Mouse (Mus musculus): ENCODE measurements at regions not wholly inside any gene's neighbourhood (a gene's known extent, or its start where the extent isn't known, plus 50 kb on each side); places are given as distances from the start of the nearest gene placed in this dataset.

DNA sequence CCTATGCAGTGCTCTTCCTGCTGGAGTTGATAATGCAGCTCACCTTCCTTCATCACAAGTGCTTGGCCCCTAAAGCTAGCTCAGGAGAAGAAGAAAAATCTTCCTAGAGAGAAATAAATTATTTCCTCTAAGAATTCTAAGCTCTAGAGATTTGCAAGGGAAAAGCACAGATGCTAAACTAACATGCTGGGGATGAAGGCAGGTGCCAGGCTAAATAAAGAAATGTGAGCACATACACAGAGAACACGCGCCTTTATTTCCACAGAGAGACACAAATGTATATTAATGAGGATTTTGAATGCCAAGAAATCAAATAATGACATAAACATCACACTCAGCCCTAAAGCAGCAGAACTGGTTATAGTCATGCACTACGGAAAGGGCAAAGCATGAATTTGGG, 229.5 kb upstream of the Mamld1 start:
- Histone ChIP-seq H3K4me1 (ENCODE audit: control insufficient read depth, insufficient read depth, low read length) (no peaks in the 10 kb centered on the region), H3K27me3 (replicated peaks; ENCODE audit: control insufficient read depth, insufficient read depth, low read length) (no peaks in the 10 kb centered on the region), H3K9me3 (ENCODE audit: control insufficient read depth, low read length) (no peaks in the 10 kb centered on the region), H3K27ac (replicated peaks; ENCODE audit: low read depth, low read length) (no peak overlapping the region), H3K4me2 (ENCODE audit: low read depth, low read length) (no peak overlapping the region), H3K9ac (ENCODE audit: low read depth, low read length) (no peak overlapping the region), H3K4me3 (ENCODE audit: low read depth, low read length) (no peak overlapping the region), H3K36me3 (ENCODE audit: control insufficient read depth, insufficient read depth, low read length) (no peaks in the 10 kb centered on the region)
- no peak for ATAC-seq (ENCODE audit: low read depth)
- WGBS = 92% methylated on average over 3 of the region's 3 CpGs
- no peak for DNase-seq (ENCODE audit: low spot score)

DNA sequence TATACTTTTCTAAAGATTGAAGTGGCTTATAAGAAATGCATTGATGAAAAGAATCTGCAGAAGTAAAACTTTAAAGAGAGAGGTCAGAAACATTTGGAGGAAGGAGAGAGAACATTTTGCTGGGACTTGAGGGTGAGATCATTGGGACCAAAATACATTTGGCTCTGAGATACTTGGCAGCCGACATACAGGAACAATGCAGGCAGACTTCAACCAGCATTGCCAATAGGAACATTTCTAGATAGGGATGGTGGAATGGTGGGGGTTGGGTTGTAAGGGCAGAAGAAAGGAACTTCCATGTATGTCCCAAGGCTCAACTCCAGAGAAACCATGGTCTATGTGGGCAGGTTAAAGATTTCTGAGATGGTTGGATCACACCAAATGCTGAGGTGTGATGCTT, 232.3 kb upstream of the Mamld1 start:
- Histone ChIP-seq H3K4me3 (ENCODE audit: low read depth, low read length) (no peak overlapping the region), H3K36me3 (ENCODE audit: control insufficient read depth, insufficient read depth, low read length) (no peaks in the 10 kb centered on the region), H3K9me3 (ENCODE audit: control insufficient read depth, low read length) (no peaks in the 10 kb centered on the region), H3K4me2 (ENCODE audit: low read depth, low read length) (no peak overlapping the region), H3K4me1 (ENCODE audit: control insufficient read depth, insufficient read depth, low read length) (no peaks in the 10 kb centered on the region), H3K27ac (replicated peaks; ENCODE audit: low read depth, low read length) (no peak overlapping the region), H3K9ac (ENCODE audit: low read depth, low read length) (no peak overlapping the region), H3K27me3 (replicated peaks; ENCODE audit: control insufficient read depth, insufficient read depth, low read length) (no peaks in the 10 kb centered on the region)
- no peak for DNase-seq (ENCODE audit: low spot score)
- no peak for ATAC-seq (ENCODE audit: low read depth)
- 77% methylated on average over 1 of the region's 1 CpGs for WGBS

DNA sequence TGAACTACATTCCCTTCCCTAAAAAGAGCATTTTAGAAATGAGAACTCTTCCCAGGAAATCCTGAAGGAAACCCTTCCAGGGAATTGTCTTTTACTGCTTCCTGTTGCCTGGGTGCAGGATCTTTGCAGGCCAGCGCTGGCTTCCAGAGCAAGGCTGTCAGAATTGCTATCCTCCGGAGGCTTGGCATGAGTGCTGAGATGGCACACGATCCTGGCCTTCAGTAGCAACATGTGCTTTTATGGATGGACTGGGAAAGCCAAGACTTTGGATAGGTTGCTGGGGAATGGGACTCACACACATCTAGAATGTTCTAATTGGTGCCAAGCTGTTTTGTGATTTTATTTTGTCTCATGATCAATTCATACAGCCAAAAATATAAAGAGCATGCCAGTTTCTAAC, 233.4 kb upstream of the Mamld1 start:
- WGBS = 83% methylated on average over 3 of the region's 3 CpGs
- no peak for ATAC-seq (ENCODE audit: low read depth)
- no peaks in the 10 kb centered on the region for H3K36me3 ChIP-seq (ENCODE audit: control insufficient read depth, insufficient read depth, low read length)

DNA sequence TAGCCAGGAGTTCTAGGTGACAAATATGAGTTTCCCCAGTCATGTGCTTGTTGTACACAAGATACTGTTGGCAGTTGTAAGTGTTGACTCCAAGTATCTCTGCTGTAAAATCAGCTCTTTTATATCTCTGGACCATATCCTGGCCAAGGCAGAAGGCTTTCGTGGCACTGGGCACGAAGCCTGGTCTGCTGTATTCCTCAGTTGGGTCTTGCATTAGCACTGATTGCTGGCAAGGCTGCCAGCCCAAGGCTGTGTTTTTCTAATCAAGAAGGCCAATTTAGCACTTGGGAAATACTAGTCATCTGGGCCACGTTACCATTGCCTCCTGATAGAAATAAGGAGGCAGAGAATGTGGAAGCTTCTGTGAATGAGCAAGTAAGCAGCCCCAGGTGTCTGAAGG, 258.3 kb upstream of the Mamld1 start:
- no peaks in the 10 kb centered on the region; the same call in 1 of the 2 replicates for H3K27me3 ChIP-seq (replicated peaks; ENCODE audit: control insufficient read depth, insufficient read depth, low read length)
- WGBS = 71% methylated on average over 3 of the region's 3 CpGs
- peak; percentile 1 for DNase-seq (ENCODE audit: low spot score)
- H3K9me3 ChIP-seq (ENCODE audit: control insufficient read depth, low read length) = no peaks in the 10 kb centered on the region
- H3K27ac ChIP-seq (replicated peaks; ENCODE audit: low read depth, low read length) = no peak overlapping the region
- ATAC-seq (ENCODE audit: low read depth) = no peak
- H3K4me1 ChIP-seq (ENCODE audit: control insufficient read depth, insufficient read depth, low read length) = no peaks in the 10 kb centered on the region
- H3K36me3 ChIP-seq (ENCODE audit: control insufficient read depth, insufficient read depth, low read length) = no peaks in the 10 kb centered on the region
- no peak overlapping the region for H3K9ac ChIP-seq (ENCODE audit: low read depth, low read length)
- H3K4me3 ChIP-seq (ENCODE audit: low read depth, low read length) = no peak overlapping the region
- no peak overlapping the region for H3K4me2 ChIP-seq (ENCODE audit: low read depth, low read length)

More for the DNA sequence above, 233.4 kb upstream of the Mamld1 start:
- no peaks in the 10 kb centered on the region for H3K9me3 ChIP-seq (ENCODE audit: control insufficient read depth, low read length)
- no peak overlapping the region for H3K4me3 ChIP-seq (ENCODE audit: low read depth, low read length)
- no peaks in the 10 kb centered on the region for H3K27me3 ChIP-seq (replicated peaks; ENCODE audit: control insufficient read depth, insufficient read depth, low read length)
- no peak overlapping the region for H3K9ac ChIP-seq (ENCODE audit: low read depth, low read length)
- no peaks in the 10 kb centered on the region for H3K4me1 ChIP-seq (ENCODE audit: control insufficient read depth, insufficient read depth, low read length)
- no peak overlapping the region for H3K27ac ChIP-seq (replicated peaks; ENCODE audit: low read depth, low read length)
- DNase-seq (ENCODE audit: low spot score) = no peak
- no peak overlapping the region for H3K4me2 ChIP-seq (ENCODE audit: low read depth, low read length)

DNA sequence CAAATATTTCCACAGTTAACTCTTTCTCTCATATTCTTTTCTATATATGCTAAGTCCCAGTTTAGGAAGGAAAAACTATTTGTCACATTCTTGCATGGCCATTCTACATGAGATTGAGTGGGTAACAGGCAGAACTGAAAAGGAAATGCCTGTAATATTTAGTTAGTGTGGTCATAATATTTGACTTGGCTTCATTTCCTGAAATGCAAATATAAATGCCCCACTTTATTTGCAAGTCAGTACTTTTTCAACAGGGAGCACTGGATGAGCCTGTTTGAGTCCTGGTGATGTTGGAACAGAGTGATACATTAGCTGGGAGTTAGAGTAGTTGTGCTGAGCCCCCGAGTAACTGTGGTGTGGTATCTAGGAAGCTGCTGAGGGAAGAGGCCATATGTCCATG, 285.9 kb upstream of the Tmem185a start:
- WGBS = 63% methylated on average over 1 of the region's 1 CpGs
- Histone ChIP-seq H3K4me1 (ENCODE audit: control insufficient read depth, insufficient read depth, low read length) (no peaks in the 10 kb centered on the region), H3K27me3 (replicated peaks; ENCODE audit: control insufficient read depth, insufficient read depth, low read length) (no peaks in the 10 kb centered on the region; the same call in 1 of the 2 replicates), H3K4me2 (ENCODE audit: low read depth, low read length) (no peak overlapping the region), H3K9ac (ENCODE audit: low read depth, low read length) (no peak overlapping the region), H3K4me3 (ENCODE audit: low read depth, low read length) (no peak overlapping the region), H3K36me3 (ENCODE audit: control insufficient read depth, insufficient read depth, low read length) (no peaks in the 10 kb centered on the region), H3K27ac (replicated peaks; ENCODE audit: low read depth, low read length) (no peak overlapping the region), H3K9me3 (ENCODE audit: control insufficient read depth, low read length) (no peaks in the 10 kb centered on the region)
- DNase-seq (ENCODE audit: low spot score) = peak; percentile 0
- ATAC-seq (ENCODE audit: low read depth) = no peak

DNA sequence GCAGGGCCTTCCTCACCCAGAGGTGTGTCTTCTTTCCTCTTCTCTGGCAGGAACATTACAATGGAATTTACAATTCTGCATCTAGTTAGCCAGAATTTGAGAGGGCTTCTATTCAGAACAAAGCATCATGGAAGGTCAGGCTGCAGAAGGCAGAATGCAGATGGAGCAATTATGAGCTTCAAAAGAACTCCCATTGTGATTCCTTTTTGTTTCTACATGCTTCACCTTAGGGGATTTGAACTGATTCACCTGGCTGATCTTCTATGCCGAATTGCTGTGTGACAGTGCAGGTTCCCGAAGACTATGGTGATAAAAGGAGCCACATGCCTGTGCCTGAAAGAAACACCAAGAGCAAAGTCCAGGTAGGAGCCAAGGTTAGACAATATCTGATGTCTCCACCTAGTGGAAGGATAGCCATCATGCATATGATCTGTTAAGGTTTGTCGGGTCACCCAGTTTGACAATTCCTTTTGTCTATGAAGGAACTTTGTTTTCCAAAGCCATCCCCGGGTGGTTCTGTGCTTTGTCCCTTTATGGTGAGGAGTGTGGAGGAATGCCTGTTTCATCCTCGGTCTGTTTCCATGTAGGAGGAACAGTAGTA, 236.1 kb upstream of the Tmem185a start:
- no peak overlapping the region for H3K4me3 ChIP-seq (ENCODE audit: low read depth, low read length)
- H3K4me1 ChIP-seq (ENCODE audit: control insufficient read depth, insufficient read depth, low read length) = no peaks in the 10 kb centered on the region
- no peak overlapping the region for H3K4me2 ChIP-seq (ENCODE audit: low read depth, low read length)
- no peaks in the 10 kb centered on the region for H3K9me3 ChIP-seq (ENCODE audit: control insufficient read depth, low read length)
- no peak overlapping the region for H3K27ac ChIP-seq (replicated peaks; ENCODE audit: low read depth, low read length)
- WGBS = 61% methylated on average over 5 of the region's 5 CpGs
- DNase-seq (ENCODE audit: low spot score) (no peak), ATAC-seq (ENCODE audit: low read depth) (no peak)
- no peak overlapping the region for H3K9ac ChIP-seq (ENCODE audit: low read depth, low read length)
- H3K36me3 ChIP-seq (ENCODE audit: control insufficient read depth, insufficient read depth, low read length) = no peaks in the 10 kb centered on the region
- H3K27me3 ChIP-seq (replicated peaks; ENCODE audit: control insufficient read depth, insufficient read depth, low read length) = no peaks in the 10 kb centered on the region

DNA sequence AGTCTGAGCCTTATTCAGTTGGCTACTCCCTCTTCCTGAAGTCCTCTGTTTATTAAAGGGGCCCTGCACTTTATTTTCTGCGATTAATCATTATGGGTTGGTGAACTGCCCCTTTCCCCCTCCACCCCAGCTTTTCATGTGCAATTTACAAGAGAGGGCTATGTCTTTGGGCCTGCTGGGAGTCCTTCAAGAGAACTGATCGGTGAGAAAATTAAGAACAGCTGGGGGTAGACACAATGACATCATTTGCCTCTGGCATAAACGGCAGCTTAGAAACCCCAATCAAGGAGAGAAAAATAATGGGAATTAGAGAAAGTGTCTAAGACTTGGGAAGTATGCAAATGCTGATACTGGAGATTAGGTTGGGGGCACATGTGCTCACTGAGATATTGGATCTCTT, 205.2 kb upstream of the Tmem185a start:
- Histone ChIP-seq H3K9ac (ENCODE audit: low read depth, low read length) (no peak overlapping the region), H3K9me3 (ENCODE audit: control insufficient read depth, low read length) (no peaks in the 10 kb centered on the region), H3K4me2 (ENCODE audit: low read depth, low read length) (no peak overlapping the region), H3K36me3 (ENCODE audit: control insufficient read depth, insufficient read depth, low read length) (no peaks in the 10 kb centered on the region), H3K27me3 (replicated peaks; ENCODE audit: control insufficient read depth, insufficient read depth, low read length) (no peaks in the 10 kb centered on the region), H3K4me1 (ENCODE audit: control insufficient read depth, insufficient read depth, low read length) (no peaks in the 10 kb centered on the region), H3K4me3 (ENCODE audit: low read depth, low read length) (no peak overlapping the region), H3K27ac (replicated peaks; ENCODE audit: low read depth, low read length) (no peak overlapping the region)
- ATAC-seq (ENCODE audit: low read depth) = no peak
- 34% methylated on average over 3 of the region's 3 CpGs for WGBS
- DNase-seq (ENCODE audit: low spot score) = no peak

DNA sequence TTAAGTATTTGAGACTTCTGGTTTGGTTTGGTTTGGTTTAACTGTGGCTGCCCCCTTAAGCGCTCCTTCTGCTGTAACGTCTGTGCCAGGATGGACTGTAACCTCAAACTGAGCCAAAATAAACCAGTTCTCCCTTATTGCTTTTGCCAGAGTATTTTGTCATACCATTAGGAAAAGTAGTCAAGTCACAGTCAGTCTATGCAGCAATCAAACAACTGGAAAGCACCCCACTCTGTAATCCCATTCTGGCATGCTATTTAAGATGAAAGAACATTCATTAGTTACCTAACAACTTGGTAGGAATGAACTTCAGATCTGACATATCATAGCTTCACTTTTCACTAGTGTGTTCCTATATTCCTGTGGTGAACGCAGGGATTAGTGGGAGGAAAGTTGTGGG, 190.1 kb upstream of the Tmem185a start:
- H3K9ac ChIP-seq (ENCODE audit: low read depth, low read length) = no peak overlapping the region
- no peak overlapping the region for H3K4me3 ChIP-seq (ENCODE audit: low read depth, low read length)
- 80% methylated on average over 3 of the region's 3 CpGs for WGBS
- DNase-seq (ENCODE audit: low spot score) (no peak), ATAC-seq (ENCODE audit: low read depth) (no peak)
- H3K9me3 ChIP-seq (ENCODE audit: control insufficient read depth, low read length) = no peaks in the 10 kb centered on the region
- no peak overlapping the region for H3K4me2 ChIP-seq (ENCODE audit: low read depth, low read length)
- H3K36me3 ChIP-seq (ENCODE audit: control insufficient read depth, insufficient read depth, low read length) = no peaks in the 10 kb centered on the region
- H3K27me3 ChIP-seq (replicated peaks; ENCODE audit: control insufficient read depth, insufficient read depth, low read length) = no peaks in the 10 kb centered on the region
- no peaks in the 10 kb centered on the region for H3K4me1 ChIP-seq (ENCODE audit: control insufficient read depth, insufficient read depth, low read length)
- no peak overlapping the region for H3K27ac ChIP-seq (replicated peaks; ENCODE audit: low read depth, low read length)
